Mouse (Mus musculus) stomach, postnatal 0 days (tissue): Measurements from ENCODE around the gene Cpne4.

Experiments used
- CTCF ChIP-seq: IDR thresholded peaks from 2 replicates; pipeline ENCODE4 v1.5.1; 2016; ENCODE audit warnings: antibody characterized with exemption, low read depth, mild to moderate bottlenecking, moderate library complexity
- EP300 ChIP-seq: optimal IDR thresholded peaks from 2 replicates; pipeline ENCODE3; 2016; ENCODE audit warnings: antibody characterized with exemption

GRCm38 (mm10) chr9:104828646-104829045 lies 281.6 kb downstream of the Cpne4 start:
- TF ChIP-seq CTCF, result no peak
- no peak for TF ChIP-seq EP300
